Mouse (Mus musculus): ENCODE results near the gene Clk1. TPM values are rescaled to one million over a fixed set of nuclear protein-coding genes. Genes with fewer than 3 reads are reported as not detected.

Clk1 gene
- polyA plus RNA-seq, 1 experiment from 2014 or later = 202 TPM

DNA sequence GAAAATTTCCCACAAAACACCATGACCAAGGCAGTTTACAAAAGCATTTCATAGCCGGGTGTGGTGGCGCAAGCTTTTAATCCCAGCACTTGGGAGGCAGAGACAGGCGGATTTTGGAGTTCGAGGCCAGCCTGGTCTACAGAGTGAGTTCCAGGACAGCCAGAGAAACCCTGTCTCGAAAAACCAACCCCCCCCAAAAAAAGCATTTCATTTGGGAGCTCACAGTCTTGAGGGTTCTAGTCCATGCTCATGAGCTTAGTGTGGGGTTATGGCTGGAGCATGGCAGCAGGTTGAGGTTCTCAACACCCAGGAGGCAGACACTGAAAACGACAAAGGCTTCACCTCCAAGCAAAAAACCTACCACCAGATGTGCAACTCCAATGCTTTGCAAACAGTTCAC is 15.7 kb downstream of the Clk1 start:
- no peak overlapping the region for H3K4me3 ChIP-seq (replicated peaks)
- H3K4me2 ChIP-seq = no peak overlapping the region
- H3K9ac ChIP-seq (replicated peaks) = no peak overlapping the region
- no peaks in the 10 kb centered on the region for H3K27me3 ChIP-seq
- no peak for ATAC-seq (ENCODE audit: insufficient number of reproducible peaks, insufficient read depth, low FRiP score, low TSS enrichment, low read depth)
- H3K9me3 ChIP-seq = no peaks in the 10 kb centered on the region
- H3K4me1 ChIP-seq (replicated peaks) = no peaks in the 10 kb centered on the region
- no peak overlapping the region; the same call in 1 of the 2 replicates for H3K27ac ChIP-seq
- 90% methylated on average over 6 of the region's 6 CpGs for WGBS
- peaks cover 85% of the 10 kb centered on the region for H3K36me3 ChIP-seq

GRCm38 (mm10) chr1:58407321-58407720 is 16.5 kb downstream of the Clk1 start:
- no peak overlapping the region for H3K4me3 ChIP-seq (replicated peaks)
- H3K9ac ChIP-seq (replicated peaks) = no peak overlapping the region
- H3K36me3 ChIP-seq = peaks cover 85% of the 10 kb centered on the region
- H3K9me3 ChIP-seq = no peaks in the 10 kb centered on the region
- no peak for ATAC-seq (ENCODE audit: insufficient number of reproducible peaks, insufficient read depth, low FRiP score, low TSS enrichment, low read depth)
- WGBS = 96% methylated on average over 7 of the region's 7 CpGs
- H3K4me2 ChIP-seq = no peak overlapping the region
- no peaks in the 10 kb centered on the region for H3K4me1 ChIP-seq (replicated peaks)
- H3K27ac ChIP-seq = no peak overlapping the region
- no peaks in the 10 kb centered on the region for H3K27me3 ChIP-seq

DNA sequence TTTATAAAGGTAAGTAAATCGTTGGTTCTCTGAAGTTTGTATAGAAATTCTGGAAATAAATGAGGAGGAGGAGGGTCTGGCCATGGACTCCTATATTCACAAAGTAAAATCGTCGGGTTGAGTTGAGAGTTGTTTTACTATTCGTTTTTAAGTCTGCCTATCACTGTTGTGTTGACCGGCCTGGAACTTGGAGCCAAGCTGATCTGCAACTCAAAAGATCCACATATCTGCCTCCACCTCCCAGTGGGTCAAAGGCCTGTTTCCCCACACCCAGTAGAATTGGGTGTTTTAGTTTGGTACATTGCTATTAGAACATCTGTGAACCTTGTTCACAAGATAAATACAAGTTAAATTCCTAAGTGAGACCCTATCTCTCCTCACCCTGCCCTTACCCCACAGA is 20.1 kb downstream of the Clk1 start:
- Histone ChIP-seq H3K9me3 (no peaks in the 10 kb centered on the region), H3K9ac (replicated peaks) (no peak overlapping the region), H3K4me3 (replicated peaks) (no peak overlapping the region), H3K36me3 (peaks cover 92% of the 10 kb centered on the region), H3K27me3 (no peaks in the 10 kb centered on the region), H3K4me2 (no peak overlapping the region), H3K4me1 (replicated peaks) (no peaks in the 10 kb centered on the region), H3K27ac (no peak overlapping the region)
- WGBS = 94% methylated on average over 5 of the region's 5 CpGs
- no peak for ATAC-seq (ENCODE audit: insufficient number of reproducible peaks, insufficient read depth, low FRiP score, low TSS enrichment, low read depth)

DNA sequence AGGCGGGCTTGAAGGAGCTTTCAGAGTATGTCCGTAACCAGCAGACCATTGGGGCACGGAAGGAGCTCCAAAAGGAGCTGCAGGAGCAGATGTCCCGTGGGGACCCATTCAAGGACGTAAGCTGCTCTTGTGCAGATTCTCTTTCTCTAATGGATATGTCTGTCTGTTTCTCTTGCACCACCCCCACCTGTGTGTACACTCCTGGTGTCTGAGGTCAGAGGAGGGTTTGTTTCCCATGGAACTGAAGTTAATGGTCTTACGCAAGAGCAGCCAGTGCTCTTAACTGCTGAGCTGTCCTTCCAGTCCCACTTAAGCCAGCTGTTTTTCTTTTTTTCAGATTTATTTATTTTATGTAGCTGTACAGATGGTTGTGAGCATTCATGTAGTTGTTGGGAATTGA is 22.5 kb downstream of the Clk1 start:
- Histone ChIP-seq H3K27ac (no peak overlapping the region), H3K9ac (replicated peaks) (no peak overlapping the region), H3K9me3 (no peaks in the 10 kb centered on the region), H3K36me3 (peaks cover 95% of the 10 kb centered on the region), H3K4me2 (no peak overlapping the region), H3K4me3 (replicated peaks) (no peak overlapping the region), H3K27me3 (no peaks in the 10 kb centered on the region), H3K4me1 (replicated peaks) (no peaks in the 10 kb centered on the region)
- 92% methylated on average over 6 of the region's 6 CpGs for WGBS
- ATAC-seq (ENCODE audit: insufficient number of reproducible peaks, insufficient read depth, low FRiP score, low TSS enrichment, low read depth) = no peak

DNA sequence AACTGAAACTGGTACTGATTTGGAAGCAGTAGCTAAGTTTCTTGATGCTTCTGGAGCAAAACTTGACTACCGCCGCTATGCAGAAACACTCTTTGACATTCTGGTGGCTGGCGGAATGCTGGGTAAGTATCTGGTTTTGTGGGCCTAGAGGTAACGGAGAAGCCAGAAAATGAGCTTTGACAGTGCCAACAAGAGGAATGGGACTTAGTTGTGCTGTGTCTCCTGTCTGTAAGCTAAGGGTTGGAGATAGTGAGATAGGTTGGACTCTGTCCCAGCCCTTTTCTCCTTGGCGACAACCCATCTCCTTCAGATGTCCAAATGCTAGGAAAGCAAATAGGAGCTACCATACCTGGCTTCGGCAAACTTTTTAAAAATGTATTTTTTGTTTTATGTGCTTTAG is 26.1 kb downstream of the Clk1 start:
- no peak overlapping the region for H3K27ac ChIP-seq
- peaks cover 7% of the 10 kb centered on the region; the same call in 1 of the 2 replicates for H3K4me1 ChIP-seq (replicated peaks)
- no peak overlapping the region for H3K9ac ChIP-seq (replicated peaks)
- 98% methylated on average over 6 of the region's 6 CpGs for WGBS
- H3K36me3 ChIP-seq = peaks cover 80% of the 10 kb centered on the region
- H3K9me3 ChIP-seq = no peaks in the 10 kb centered on the region
- ATAC-seq (ENCODE audit: insufficient number of reproducible peaks, insufficient read depth, low FRiP score, low TSS enrichment, low read depth) = no peak
- no peak overlapping the region for H3K4me3 ChIP-seq (replicated peaks)
- no peaks in the 10 kb centered on the region for H3K27me3 ChIP-seq
- no peak overlapping the region for H3K4me2 ChIP-seq

DNA sequence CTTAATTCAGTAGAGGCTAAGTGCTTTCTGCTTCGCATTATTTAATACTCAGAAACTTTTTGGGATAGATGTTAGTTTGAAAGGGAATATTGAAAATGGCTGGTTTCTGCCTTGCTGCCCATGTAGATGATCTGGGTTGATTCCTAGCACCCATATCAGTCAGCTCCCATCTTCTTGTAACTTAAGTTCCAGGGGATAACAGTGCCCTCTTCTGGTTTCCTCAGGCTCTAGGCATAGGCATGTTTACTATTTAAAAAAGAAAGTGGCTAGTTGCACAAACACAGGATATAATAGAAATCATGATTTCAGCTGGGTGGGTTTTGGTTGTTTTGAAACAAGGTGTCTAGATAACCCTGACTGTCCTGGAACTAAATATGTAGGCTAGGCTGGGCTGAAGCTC is 27.7 kb downstream of the Clk1 start:
- H3K27me3 ChIP-seq = no peaks in the 10 kb centered on the region
- WGBS = 93% methylated on average over 1 of the region's 1 CpGs
- H3K9ac ChIP-seq (replicated peaks) = no peak overlapping the region
- H3K4me3 ChIP-seq (replicated peaks) = no peak overlapping the region
- H3K9me3 ChIP-seq = no peaks in the 10 kb centered on the region
- H3K4me2 ChIP-seq = no peak overlapping the region
- peaks cover 14% of the 10 kb centered on the region for H3K4me1 ChIP-seq (replicated peaks)
- peaks cover 65% of the 10 kb centered on the region for H3K36me3 ChIP-seq
- H3K27ac ChIP-seq = no peak overlapping the region
- ATAC-seq (ENCODE audit: insufficient number of reproducible peaks, insufficient read depth, low FRiP score, low TSS enrichment, low read depth) = no peak

- H3K4me1 ChIP-seq (replicated peaks) = peaks cover 17% of the 10 kb centered on the region
- no peaks in the 10 kb centered on the region for H3K9me3 ChIP-seq
- 89% methylated on average over 3 of the region's 3 CpGs for WGBS
- H3K9ac ChIP-seq (replicated peaks) = no peak overlapping the region
- peaks cover 56% of the 10 kb centered on the region for H3K36me3 ChIP-seq
- H3K4me2 ChIP-seq = no peak overlapping the region
- no peak for ATAC-seq (ENCODE audit: insufficient number of reproducible peaks, insufficient read depth, low FRiP score, low TSS enrichment, low read depth)
- H3K4me3 ChIP-seq (replicated peaks) = no peak overlapping the region
- H3K27me3 ChIP-seq = no peaks in the 10 kb centered on the region
- no peak overlapping the region for H3K27ac ChIP-seq
Measured at GRCm38 (mm10) chr1:58395341-58395740, 28.5 kb downstream of the Clk1 start.

GRCm38 (mm10) chr1:58393284-58394195 is 30.3 kb downstream of the Clk1 start:
- Histone ChIP-seq H3K36me3 (peaks cover 38% of the 10 kb centered on the region), H3K9me3 (no peaks in the 10 kb centered on the region), H3K27me3 (no peaks in the 10 kb centered on the region), H3K4me3 (replicated peaks) (peak overlapping the region; percentile 99), H3K27ac (peak overlapping the region; percentile 98), H3K4me1 (replicated peaks) (peaks cover 17% of the 10 kb centered on the region), H3K4me2 (peak overlapping the region; percentile 78), H3K9ac (replicated peaks) (peak overlapping the region; percentile 98)
- whole genome bisulfite sequencing = under 1% methylated on average over 66 of the region's 90 CpGs
- peak; percentile 39 for ATAC-seq (ENCODE audit: insufficient number of reproducible peaks, insufficient read depth, low FRiP score, low TSS enrichment, low read depth)

GRCm38 (mm10) chr1:58392652-58393283 is 31.1 kb downstream of the Clk1 start, which contains the start of gene Bzw1:
Gene Bzw1 (plus strand): TSS chr1:58392898.
- no peaks in the 10 kb centered on the region for H3K9me3 ChIP-seq
- peak within 1 kb of the TSS; percentile 98 for H3K27ac ChIP-seq
- H3K4me1 ChIP-seq (replicated peaks) = peaks cover 17% of the 10 kb centered on the region
- peak within 1 kb of the TSS; percentile 98 for H3K9ac ChIP-seq (replicated peaks)
- H3K36me3 ChIP-seq = peaks cover 31% of the 10 kb centered on the region
- H3K27me3 ChIP-seq = no peaks in the 10 kb centered on the region
- H3K4me2 ChIP-seq = peak within 1 kb of the TSS; percentile 78
- under 1% methylated on average over 56 of the region's 61 CpGs for WGBS
- peak within 1 kb of the TSS; percentile 99 for H3K4me3 ChIP-seq (replicated peaks)
- peak; percentile 98 for ATAC-seq (ENCODE audit: insufficient number of reproducible peaks, insufficient read depth, low FRiP score, low TSS enrichment, low read depth)

DNA sequence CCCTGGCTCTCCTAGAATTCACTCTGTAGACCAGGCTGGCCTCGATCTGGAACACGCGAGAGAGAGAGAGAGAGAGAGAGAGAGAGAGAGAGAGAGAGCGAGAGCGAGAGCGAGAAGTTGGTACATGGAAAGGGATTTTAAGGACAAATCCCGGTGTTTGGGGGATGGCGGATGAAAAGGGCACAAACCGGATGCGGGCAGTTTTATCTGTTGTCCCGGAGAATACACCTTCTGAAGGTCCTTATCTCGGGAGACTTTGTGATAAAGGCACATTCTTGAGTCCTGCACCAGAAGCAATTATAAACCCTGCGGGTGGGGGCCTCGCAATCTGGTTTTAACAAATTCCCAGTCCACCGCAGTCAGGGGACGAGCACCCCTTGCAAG is 31.6 kb downstream of the Clk1 start:
- Histone ChIP-seq H3K4me1 (replicated peaks) (peaks cover 17% of the 10 kb centered on the region), H3K27me3 (no peaks in the 10 kb centered on the region), H3K4me2 (peak overlapping the region; percentile 76), H3K9ac (replicated peaks) (peak overlapping the region; percentile 98), H3K9me3 (no peaks in the 10 kb centered on the region), H3K27ac (peak overlapping the region; percentile 98), H3K36me3 (peaks cover 26% of the 10 kb centered on the region), H3K4me3 (replicated peaks) (peak overlapping the region; percentile 99)
- ATAC-seq (ENCODE audit: insufficient number of reproducible peaks, insufficient read depth, low FRiP score, low TSS enrichment, low read depth) = no peak; the same call in 1 of the 2 replicates
- 0% methylated on average over 16 of the region's 16 CpGs for WGBS

- Histone ChIP-seq H3K36me3 (peaks cover 20% of the 10 kb centered on the region), H3K9me3 (0 out of 2 replicates have a peak, but pooled peaks cover 3% of the 10 kb centered on the region), H3K4me2 (peak overlapping the region; percentile 76), H3K4me3 (replicated peaks) (peak overlapping the region; percentile 99), H3K27me3 (no peaks in the 10 kb centered on the region), H3K4me1 (replicated peaks) (peaks cover 17% of the 10 kb centered on the region), H3K9ac (replicated peaks) (peak overlapping the region; percentile 98), H3K27ac (peak overlapping the region; percentile 98; the same call in 1 of the 2 replicates)
- ATAC-seq (ENCODE audit: insufficient number of reproducible peaks, insufficient read depth, low FRiP score, low TSS enrichment, low read depth) = no peak
- 43% methylated on average over 19 of the region's 19 CpGs for whole genome bisulfite sequencing
Measured at GRCm38 (mm10) chr1:58391421-58392267, 32.2 kb downstream of the Clk1 start.
